Mouse (Mus musculus): Measurements from ENCODE around the gene Speer4f2. TPM values are rescaled to one million over a fixed set of nuclear protein-coding genes. Genes with fewer than 3 reads are reported as not detected.

Speer4f2 gene
- total and polyA plus RNA-seq, 3 experiments, result not detected

DNA sequence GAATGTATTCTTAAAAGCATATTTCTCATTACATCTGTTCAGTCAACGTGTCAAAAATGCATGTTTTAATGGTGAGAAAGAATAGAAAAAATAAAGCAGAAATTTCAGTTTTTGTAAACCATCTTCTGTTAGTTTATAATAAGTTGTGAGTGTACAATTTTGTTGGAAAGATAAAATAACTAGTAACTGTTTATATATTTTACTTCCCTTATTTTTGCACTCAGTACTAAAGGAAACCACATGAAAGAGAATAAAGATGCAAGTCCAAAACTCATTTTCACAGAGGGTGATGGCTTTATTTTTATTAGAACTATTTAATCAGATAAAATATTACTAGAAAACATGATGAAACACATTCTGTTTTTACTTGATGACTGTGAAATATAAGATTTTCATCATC, 18.2 kb downstream of the Speer4f2 start:
- Histone ChIP-seq H3K79me2 (replicated peaks; ENCODE audit: control insufficient read depth, insufficient read depth, low read length) (no peaks in the 10 kb centered on the region), H3K9ac (ENCODE audit: low read depth, low read length) (no peak overlapping the region), H3K36me3 (ENCODE audit: control insufficient read depth, insufficient read depth, low read length) (no peaks in the 10 kb centered on the region), H3K27me3 (ENCODE audit: control insufficient read depth, insufficient read depth, low read length) (no peaks in the 10 kb centered on the region), H3K4me3 (no peak overlapping the region), H3K27ac (no peak overlapping the region), H3K4me1 (ENCODE audit: control insufficient read depth, insufficient read depth, low read length) (no peaks in the 10 kb centered on the region)
- TF ChIP-seq EP300 (IDR thresholded peaks at IDR 0.05; ENCODE audit: insufficient read depth, low read depth, low read length), result no peak
- no peak for TF ChIP-seq POLR2A (IDR thresholded peaks at IDR 0.05; ENCODE audit: insufficient read depth, low read depth, low read length)
- TF ChIP-seq CTCF (IDR thresholded peaks at IDR 0.05), result no peak
- intact Hi-C loops (cut with DNase I), result no loop called here
- WGBS, result 84% methylated on average over 1 of the region's 1 CpGs
- no peak for DNase-seq

DNA sequence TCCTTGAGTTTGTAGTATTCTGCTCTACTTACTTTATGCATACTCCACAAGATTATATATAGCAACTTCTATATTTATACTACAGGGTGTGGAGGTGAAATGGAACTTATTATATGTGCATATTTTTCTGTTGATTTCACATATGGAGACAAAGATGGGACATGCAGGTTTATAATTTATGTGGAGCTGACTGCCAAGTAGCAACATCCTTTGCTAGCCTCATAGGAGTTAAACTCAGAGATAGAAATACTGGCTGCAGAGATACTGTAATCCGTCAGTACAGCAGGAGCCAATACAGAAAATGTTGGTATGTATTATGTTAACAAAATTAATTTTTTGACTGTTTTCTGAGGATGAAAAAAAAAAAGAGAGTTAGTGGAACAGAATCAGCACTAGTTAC, 27.6 kb downstream of the Speer4f2 start:
- Histone ChIP-seq H3K9ac (ENCODE audit: low read depth, low read length) (no peak overlapping the region), H3K36me3 (ENCODE audit: control insufficient read depth, insufficient read depth, low read length) (no peaks in the 10 kb centered on the region), H3K27me3 (ENCODE audit: control insufficient read depth, insufficient read depth, low read length) (0 out of 2 replicates have a peak, but pooled peaks cover 1% of the 10 kb centered on the region), H3K4me3 (no peak overlapping the region), H3K27ac (no peak overlapping the region), H3K79me2 (replicated peaks; ENCODE audit: control insufficient read depth, insufficient read depth, low read length) (no peaks in the 10 kb centered on the region), H3K4me1 (ENCODE audit: control insufficient read depth, insufficient read depth, low read length) (no peaks in the 10 kb centered on the region)
- DNase-seq, result no peak
- TF ChIP-seq EP300 (IDR thresholded peaks at IDR 0.05; ENCODE audit: insufficient read depth, low read depth, low read length) (no peak), POLR2A (IDR thresholded peaks at IDR 0.05; ENCODE audit: insufficient read depth, low read depth, low read length) (no peak), CTCF (IDR thresholded peaks at IDR 0.05) (no peak)
- intact Hi-C loops (cut with DNase I), result no loop called here
- WGBS, result 72% methylated on average over 1 of the region's 1 CpGs

DNA sequence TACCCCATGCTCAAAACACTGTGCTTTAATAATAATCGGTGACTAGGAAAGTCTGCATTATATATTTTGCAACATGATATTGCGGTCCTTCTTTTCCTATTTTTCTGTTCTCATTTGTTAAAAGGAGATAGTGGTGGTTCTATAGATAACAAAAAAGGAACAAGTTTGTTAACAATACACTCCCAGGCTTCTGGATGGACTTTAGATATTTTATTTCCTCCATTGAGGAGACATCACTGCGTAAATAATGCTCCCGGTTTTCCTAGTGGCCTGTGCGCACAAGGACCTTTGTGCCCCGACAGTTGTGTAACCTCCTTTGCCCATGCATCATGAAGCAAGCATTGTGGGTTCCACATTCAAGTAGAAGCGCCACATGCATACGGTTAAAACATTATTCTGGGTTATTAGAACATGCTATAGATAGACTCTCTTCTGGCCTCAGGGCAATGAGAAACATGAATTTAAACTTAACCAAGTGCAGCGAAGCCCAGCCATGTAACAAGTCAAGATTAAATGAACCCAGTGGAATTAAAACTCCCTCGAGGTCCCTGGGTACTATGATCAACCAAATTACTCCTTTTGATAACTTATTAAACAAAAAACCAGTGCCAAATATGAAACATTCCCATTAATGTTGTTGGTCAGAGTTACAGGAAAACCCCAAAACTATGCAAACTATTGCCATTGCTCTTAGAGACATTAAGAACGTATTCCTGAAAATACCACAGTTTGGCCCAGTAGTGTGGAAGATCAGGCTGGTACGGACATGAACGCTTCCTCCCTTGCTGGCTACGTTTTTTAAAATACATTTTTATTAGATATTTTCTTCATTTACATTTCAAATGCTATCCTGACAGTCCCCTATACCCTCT, 28.5 kb downstream of the Speer4f2 start:
- Histone ChIP-seq H3K27ac (no peak overlapping the region), H3K4me1 (ENCODE audit: control insufficient read depth, insufficient read depth, low read length) (no peaks in the 10 kb centered on the region), H3K36me3 (ENCODE audit: control insufficient read depth, insufficient read depth, low read length) (no peaks in the 10 kb centered on the region), H3K79me2 (replicated peaks; ENCODE audit: control insufficient read depth, insufficient read depth, low read length) (no peaks in the 10 kb centered on the region), H3K9ac (ENCODE audit: low read depth, low read length) (no peak overlapping the region), H3K27me3 (ENCODE audit: control insufficient read depth, insufficient read depth, low read length) (no peaks in the 10 kb centered on the region), H3K4me3 (no peak overlapping the region)
- intact Hi-C loops (cut with DNase I), result no loop called here
- no peak for DNase-seq
- WGBS, result 82% methylated on average over 14 of the region's 14 CpGs
- no peak for TF ChIP-seq EP300 (IDR thresholded peaks at IDR 0.05; ENCODE audit: insufficient read depth, low read depth, low read length)
- TF ChIP-seq CTCF (IDR thresholded peaks at IDR 0.05), result no peak
- TF ChIP-seq POLR2A (IDR thresholded peaks at IDR 0.05; ENCODE audit: insufficient read depth, low read depth, low read length), result no peak

DNA sequence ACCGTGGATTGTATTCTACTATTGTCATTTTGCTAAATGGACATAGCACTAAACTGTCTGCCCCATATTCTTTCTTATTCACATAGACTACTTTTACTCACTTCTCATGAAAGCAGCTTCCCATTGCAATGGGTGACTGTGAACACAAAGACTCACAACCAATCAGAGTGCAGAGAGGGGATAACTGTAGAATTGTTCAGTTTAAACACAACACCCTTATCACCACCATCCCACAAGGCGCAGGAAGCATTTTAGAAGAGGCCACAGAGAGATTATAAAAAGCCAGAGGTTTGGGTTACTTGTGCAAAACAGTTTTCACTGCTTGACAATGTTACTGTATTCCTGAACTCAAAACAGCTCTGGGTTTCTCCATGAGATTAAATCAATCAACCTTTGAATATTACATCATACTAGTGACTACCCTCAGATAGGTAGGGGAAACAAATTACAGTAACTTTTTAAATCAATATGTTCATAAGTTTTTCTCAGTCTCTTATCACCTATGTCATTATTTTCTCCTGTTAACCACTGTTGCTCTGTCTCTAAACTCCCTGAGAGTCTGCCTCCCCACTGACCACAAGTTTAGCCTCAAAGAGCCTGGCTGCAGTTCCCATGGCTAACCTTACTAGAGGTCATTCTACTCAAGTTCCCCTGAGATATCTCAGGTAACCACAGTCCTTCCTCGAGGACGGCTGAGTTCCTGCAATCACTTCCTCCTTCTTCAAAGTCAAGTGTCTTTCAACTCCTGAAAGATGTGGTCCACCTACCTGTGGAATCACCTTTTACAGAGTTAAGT, 29.5 kb downstream of the Speer4f2 start:
- TF ChIP-seq EP300 (IDR thresholded peaks at IDR 0.05; ENCODE audit: insufficient read depth, low read depth, low read length) (no peak), CTCF (IDR thresholded peaks at IDR 0.05) (no peak), POLR2A (IDR thresholded peaks at IDR 0.05; ENCODE audit: insufficient read depth, low read depth, low read length) (no peak)
- no peaks in the 10 kb centered on the region for H3K79me2 ChIP-seq (replicated peaks; ENCODE audit: control insufficient read depth, insufficient read depth, low read length)
- intact Hi-C loops (cut with DNase I), result no loop called here
- no peak overlapping the region for H3K9ac ChIP-seq (ENCODE audit: low read depth, low read length)
- 61% methylated on average over 4 of the region's 4 CpGs for WGBS
- no peaks in the 10 kb centered on the region for H3K36me3 ChIP-seq (ENCODE audit: control insufficient read depth, insufficient read depth, low read length)
- no peak overlapping the region for H3K4me3 ChIP-seq
- no peaks in the 10 kb centered on the region for H3K27me3 ChIP-seq (ENCODE audit: control insufficient read depth, insufficient read depth, low read length)
- no peak overlapping the region for H3K27ac ChIP-seq
- DNase-seq, result no peak
- no peaks in the 10 kb centered on the region for H3K4me1 ChIP-seq (ENCODE audit: control insufficient read depth, insufficient read depth, low read length)

DNA sequence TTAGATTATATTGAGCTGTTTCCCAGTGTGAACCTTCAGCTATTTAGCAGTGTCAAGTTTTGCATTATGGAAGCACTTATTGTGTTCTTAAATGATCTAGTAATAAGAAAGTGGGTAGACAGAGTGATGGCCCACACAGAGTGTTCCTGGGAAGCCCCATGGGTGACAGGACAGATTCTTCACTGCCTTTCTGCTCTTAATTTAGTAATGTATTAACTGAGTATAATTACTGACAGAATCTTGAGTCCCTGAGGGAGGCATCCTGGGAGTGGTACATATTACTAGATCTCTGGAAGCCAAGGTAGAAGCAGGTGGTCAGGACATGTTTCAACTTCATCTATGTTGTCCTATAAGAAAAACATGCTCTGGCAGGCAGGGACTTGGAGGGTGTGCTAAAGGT, 30.6 kb downstream of the Speer4f2 start:
- no peaks in the 10 kb centered on the region for H3K36me3 ChIP-seq (ENCODE audit: control insufficient read depth, insufficient read depth, low read length)
- TF ChIP-seq EP300 (IDR thresholded peaks at IDR 0.05; ENCODE audit: insufficient read depth, low read depth, low read length), result no peak
- no peak for TF ChIP-seq CTCF (IDR thresholded peaks at IDR 0.05)
- TF ChIP-seq POLR2A (IDR thresholded peaks at IDR 0.05; ENCODE audit: insufficient read depth, low read depth, low read length), result no peak
- H3K4me1 ChIP-seq (ENCODE audit: control insufficient read depth, insufficient read depth, low read length), result no peaks in the 10 kb centered on the region
- H3K27me3 ChIP-seq (ENCODE audit: control insufficient read depth, insufficient read depth, low read length), result no peaks in the 10 kb centered on the region
- no peak for DNase-seq
- no peak overlapping the region for H3K27ac ChIP-seq
- no peak overlapping the region for H3K9ac ChIP-seq (ENCODE audit: low read depth, low read length)
- no peak overlapping the region for H3K4me3 ChIP-seq
- H3K79me2 ChIP-seq (replicated peaks; ENCODE audit: control insufficient read depth, insufficient read depth, low read length), result no peaks in the 10 kb centered on the region
- intact Hi-C loops (cut with DNase I), result no loop called here

All from heart, adult 2 months (tissue).